Mouse (Mus musculus): Measurements from ENCODE around the gene Spta1.

Gene Spta1

DNA sequence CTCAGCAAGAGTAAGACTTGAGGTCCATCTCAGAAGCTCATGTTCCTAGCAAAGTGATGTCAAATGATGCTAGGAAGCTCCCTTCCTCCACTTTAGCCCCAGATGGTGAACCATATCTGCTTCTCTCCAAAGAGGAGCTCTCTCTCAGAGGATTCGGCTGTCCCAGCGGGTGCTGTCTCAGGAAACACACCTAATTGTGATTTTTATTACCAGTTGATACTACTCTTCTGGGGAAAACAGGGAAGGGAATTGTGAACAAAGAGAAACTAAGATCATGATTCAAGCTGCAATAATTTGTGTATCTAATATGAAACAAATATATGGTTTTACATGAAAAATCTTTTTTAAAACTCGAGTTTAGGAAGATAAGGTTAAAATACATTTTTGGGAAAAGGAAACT lies 79.4 kb downstream of the Spta1 start, which contains the start of gene Olfr419:
Olfr419 (minus strand) TSS at position 101 of the 400 bp plus-strand sequence.
- DNase-seq (ENCODE audit: low spot score in 2 of 2) = no peak

DNA sequence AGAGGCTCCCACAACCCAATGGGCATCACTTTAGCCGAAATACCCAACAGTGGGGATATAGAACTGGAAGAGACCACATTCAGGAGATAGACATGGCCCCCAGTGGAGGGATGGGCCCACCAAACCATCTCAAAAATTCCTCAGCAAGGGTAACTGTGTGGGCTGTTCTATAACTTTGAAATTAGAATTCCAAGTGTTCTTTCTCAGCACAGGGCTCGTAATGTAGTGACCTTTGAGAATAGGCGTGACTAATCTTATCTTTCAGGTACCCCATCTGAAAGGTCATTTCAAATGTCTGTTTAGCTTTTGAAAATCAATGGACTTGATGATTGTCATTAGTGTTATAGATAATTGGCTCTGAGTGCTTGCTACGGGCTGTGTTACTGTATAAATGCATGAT lies 95.2 kb downstream of the Spta1 start:
- no peak for DNase-seq (ENCODE audit: low spot score in 2 of 2)

DNA sequence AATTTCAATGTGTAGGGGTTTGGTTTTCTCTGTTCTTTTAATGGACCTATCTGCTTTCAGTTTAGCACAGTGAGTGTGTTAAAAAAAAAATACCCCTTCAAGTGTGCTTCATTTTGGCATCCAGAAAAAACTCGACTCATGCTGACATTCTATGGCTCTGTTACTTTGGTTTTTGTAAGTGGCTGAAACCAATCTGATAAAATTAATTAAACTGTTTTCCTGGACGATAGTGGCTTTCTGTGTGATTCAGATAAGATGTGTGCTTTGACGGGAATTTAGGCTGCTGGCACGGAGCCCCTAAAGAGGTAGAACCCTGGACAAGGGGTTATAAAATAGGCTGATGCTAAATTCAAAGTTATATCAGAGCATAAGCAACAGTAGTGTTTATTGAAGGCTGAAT lies 96.6 kb downstream of the Spta1 start:
- no peak for DNase-seq (ENCODE audit: low spot score in 2 of 2)

GRCm38 (mm10) chr1:174270643-174271042 lies 98.1 kb downstream of the Spta1 start:
- no peak for DNase-seq (ENCODE audit: low spot score in 2 of 2)
